Mouse (Mus musculus) spleen, postnatal 4 days (tissue): Measurements from ENCODE around the gene Fgf16.

Experiments
- DNase-seq, 2 experiments: peaks; one replicate each; pipeline ENCODE4 v3.0.0; 2022; ENCODE audit warnings: low spot score in 2 of 2

Gene Fgf16

DNA sequence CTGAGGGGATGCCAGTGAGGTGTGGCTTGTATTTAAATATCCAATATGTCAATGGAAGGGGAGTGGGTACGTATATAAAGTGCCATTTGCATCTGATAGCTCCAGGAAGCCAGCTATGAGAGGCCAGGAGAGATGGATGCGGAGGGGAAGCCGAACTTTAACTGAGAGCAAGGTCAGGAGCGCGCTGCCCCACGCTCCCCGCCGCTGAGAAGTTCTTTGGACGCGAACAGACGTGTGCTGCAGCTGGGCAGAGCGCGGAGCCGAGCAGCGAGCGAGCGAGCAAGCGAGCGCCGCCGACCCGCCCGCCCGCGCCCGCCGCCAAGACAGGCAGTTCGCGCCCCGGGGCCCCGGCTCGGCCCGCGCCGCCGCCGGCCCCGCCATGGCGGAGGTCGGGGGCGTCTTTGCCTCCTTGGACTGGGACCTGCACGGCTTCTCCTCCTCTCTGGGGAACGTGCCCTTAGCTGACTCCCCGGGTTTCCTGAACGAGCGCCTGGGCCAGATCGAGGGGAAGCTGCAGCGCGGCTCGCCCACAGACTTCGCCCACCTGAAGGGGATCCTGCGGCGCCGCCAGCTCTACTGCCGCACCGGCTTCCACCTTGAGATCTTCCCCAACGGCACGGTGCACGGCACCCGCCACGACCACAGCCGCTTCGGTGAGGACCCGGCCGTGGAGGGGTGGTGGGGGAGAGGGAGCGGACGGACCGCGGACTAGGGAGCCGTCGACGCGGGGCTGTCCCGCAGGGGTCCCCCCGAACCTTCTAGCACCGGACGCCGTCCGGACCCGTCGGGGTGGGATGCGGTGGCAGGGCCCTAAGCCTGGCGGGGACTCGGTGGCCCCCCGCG is at the start of gene Fgf16:
Gene Fgf16, plus strand, starts transcription at position 118 of the 843 bp plus-strand sequence.
- DNase-seq = no peak

DNA sequence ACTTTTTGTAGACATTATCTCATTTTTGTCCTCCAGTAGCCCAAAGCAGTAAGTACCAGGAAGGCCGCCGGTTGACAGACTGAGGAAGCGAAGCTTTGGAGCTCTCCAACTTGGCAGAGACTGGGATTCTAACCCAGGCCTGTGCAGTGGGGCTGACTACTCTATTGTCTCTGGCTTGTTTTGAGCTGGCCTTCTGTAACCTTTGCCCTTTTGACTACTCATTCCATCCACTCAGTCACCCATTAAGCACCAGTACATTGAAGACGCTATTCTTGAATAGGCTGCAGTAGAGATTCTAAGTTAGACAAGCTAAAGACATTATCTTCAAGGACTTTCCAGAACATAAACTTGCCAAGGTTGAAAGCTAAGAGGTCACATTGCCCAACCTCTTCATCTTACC is 49.3 kb upstream of the Fgf16 start:
- DNase-seq = no peak

DNA sequence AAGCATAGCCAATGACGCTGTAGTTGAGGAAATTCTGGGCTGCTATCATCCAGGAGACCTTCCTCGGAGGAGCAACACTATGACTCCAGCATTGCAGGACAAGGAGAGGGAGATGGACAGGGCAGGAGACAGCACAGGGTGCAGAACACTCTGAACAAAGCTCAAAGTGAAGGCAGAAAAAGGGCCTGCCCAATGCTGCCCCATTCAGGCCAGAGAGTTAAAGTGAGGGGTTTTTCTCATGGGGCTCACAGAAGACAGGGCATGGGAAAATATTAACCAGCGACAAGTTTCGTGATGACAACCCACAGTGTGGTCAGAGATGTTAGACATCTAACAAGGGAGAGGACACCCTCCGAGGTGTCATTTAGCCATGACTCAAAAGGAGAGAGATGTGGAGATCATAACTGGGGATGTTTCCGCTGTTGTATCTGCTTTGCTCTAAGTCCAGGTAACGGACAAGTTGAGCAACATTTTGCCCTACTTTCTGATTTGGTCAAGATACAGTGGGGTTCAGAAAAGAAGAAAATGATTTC is 48.2 kb upstream of the Fgf16 start:
- no peak for DNase-seq

- DNase-seq = peak in 1 of 2 experiments; percentile 51
Measured at GRCm38 (mm10) chrX:105718388-105718787, 45.7 kb upstream of the Fgf16 start.

DNA sequence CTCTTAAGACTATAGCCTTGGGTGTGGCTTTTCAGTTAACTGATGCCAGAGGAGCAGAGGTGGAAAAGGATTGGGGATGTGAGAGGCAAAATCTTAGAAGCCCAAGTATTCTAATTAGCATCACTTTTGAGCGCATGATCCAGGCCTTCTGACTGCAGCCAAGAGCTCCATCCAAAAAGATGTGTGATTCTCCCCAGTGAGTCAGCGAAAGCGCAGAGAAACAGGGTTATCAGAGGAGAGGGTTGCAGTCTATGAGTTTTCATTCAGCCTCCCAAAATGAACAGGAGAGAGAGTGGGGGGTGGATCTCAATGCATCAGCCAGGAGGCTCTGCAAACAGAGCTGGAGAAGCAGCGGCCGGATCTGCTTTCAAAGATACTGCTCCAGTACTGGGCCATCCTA is 45.1 kb upstream of the Fgf16 start:
- peak in 1 of 2 experiments; percentile 52 for DNase-seq

DNA sequence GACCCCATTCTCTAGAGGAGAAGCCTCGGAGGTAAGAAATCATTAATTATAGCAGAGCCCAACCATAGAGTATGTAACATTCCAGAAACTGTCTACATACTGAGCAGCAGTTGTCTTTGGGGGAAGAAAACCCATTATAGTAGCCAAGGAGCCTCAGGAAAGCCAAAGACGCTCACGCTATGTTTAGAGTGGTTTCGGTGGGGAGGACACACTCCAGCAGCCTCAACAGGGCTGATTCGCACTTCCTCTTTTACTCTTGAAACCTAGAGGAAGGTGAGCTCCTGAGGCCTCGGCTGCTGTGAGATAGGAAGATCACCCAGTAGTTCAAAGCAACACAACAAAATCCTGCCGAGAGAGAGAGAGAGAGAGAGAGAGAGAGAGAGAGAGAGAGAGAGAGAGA is 39.9 kb upstream of the Fgf16 start:
- DNase-seq = peak in 1 of 2 experiments; percentile 57

- DNase-seq = no peak
Measured at GRCm38 (mm10) chrX:105762847-105763527, 1.1 kb upstream of the Fgf16 start.

DNA sequence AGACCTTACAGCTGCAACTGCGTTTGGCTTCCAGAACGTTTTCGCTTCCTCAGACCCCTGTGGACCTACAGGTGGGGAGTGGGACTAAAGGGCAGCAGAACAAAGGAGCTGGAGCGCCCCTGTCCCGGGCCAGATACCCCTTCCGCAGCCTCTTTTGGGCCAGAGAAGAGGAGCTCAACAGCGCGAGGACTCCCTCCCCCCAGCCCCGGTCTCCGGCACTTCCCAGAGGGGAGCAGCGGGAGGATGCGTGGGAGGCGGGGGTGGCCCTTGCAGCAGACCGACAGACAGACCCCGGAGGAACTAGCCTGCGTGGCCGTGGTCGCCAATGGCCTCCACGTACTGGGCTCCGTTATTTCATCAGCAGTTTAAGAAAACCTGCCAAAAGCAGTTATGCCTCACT is 467 bp upstream of the Fgf16 start:
- DNase-seq = no peak

DNA sequence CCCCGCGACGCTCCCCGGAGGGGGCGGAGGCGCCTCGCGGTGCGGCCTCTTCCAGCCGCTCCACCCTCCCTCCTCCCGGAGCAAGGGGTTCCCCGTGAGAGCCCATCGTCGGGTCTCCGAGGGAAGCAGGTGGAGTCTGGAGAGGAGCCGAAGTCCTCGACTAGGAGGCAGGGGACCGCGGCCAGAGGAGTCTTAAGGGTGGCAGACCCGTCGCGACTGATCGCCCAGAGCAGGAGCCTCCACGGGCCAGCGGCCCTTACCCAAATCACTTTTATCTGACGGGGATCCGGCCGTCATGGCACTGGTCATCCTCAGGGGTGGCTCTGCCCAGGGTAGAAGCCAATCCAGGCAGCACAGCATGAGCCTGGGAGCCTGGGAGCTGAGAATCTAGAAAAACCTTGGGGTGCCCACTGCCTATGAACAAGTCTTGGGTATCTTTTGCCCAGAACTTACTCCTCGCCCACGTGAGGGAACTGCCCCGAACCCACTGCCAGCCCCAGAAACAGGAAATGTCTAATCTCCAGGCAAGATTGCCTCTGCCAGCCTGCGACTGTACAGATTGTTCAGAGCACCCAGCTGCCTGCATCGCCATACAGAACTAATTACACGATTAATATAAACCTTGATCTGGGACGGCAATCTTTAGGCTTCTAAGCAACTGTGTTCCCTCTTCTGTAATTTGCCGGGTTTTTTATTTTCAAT is 1.1 kb downstream of the Fgf16 start:
- peak in 1 of 2 experiments; percentile 63 for DNase-seq

DNA sequence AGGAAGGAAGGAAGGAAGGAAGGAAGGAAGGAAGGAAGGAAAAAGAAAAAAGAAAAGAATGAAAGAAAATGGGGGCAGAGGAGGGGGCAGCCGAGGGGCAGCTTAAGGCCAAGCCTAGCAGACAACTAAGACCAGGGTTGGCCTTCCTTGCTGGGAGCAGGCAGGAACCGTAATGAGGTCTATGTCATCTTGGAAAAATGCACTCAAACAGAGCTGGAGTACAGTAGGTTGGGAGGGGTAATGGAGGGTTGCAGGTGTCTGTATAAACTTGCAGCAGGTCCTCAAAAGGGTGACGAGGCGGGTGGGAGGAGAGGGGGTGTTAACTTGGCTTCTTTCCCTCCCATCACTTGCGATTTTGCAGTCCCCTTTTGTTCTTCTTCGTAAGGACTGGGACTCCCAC is 1.9 kb downstream of the Fgf16 start:
- no peak for DNase-seq

- no peak for DNase-seq
Measured at GRCm38 (mm10) chrX:105767177-105767764, 3.2 kb downstream of the Fgf16 start.

GRCm38 (mm10) chrX:105767932-105768331 is 3.9 kb downstream of the Fgf16 start:
- DNase-seq = no peak

DNA sequence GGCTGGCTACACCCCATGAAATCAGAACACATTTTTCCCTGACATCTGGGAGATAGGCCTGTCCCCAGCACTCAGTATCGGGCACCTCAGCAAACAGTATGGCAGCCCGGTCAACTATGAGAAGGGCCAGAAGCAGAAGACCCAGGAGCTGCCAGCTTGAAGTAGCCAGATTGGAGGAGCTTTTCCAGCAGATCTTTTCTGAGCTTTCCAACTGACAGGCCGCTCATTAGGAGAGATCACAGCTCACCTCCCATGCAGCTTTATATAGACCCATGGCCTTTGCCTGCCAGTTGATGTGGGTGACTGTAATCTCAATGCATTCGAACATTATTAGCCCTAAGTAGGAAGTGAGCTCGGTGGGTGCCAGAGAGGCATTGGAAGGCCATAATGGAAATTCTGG is 9.2 kb downstream of the Fgf16 start:
- DNase-seq = no peak

GRCm38 (mm10) chrX:105794806-105795403 is 30.8 kb downstream of the Fgf16 start:
- DNase-seq = no peak

DNA sequence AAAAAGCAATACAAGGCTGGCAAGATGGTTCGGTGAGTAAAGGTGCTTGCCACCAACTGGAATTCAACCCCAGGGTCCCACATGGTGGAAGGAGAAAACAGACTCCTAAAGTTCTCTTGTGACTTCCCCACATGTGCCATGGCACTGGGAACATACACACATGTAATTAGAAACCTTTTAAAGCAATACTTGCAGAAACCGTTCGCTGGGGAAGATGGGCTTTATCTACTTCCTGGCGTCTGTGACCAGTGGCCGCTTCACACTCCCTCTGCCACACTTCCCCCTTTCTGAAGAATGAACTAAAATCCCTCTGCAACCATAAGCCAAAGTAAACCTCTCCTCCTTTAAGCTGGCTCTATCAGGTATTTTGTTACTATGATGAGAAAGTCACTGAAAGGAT is 60.4 kb downstream of the Fgf16 start:
- DNase-seq = no peak
